Mouse (Mus musculus) adrenal gland, postnatal 14 days (tissue): ENCODE data around the gene Tgfb2. TPM values are rescaled to one million over a fixed set of nuclear protein-coding genes. Genes with fewer than 3 reads are reported as not detected.

Experiments used
- DNase-seq: peaks from one replicate; pipeline ENCODE4 v3.0.0; 2021; ENCODE audit warnings: mixed read lengths
- total RNA-seq: library from RNA; stranded (reverse); gene quantifications from 2 replicates; pipeline ENCODE4 v1.2.3, GENCODE M21; 2021

The Tgfb2 gene
- total RNA-seq, 1 experiment from 2014 or later: 3.1 TPM

- no peak for DNase-seq
Measured at GRCm38 (mm10) chr1:186702391-186703255, 3.2 kb downstream of the Tgfb2 start.

- DNase-seq: no peak
Measured at GRCm38 (mm10) chr1:186701206-186701905, 4.4 kb downstream of the Tgfb2 start.

- no peak for DNase-seq
Measured at GRCm38 (mm10) chr1:186700496-186700895, 5.3 kb downstream of the Tgfb2 start.

- peak; percentile 13 for DNase-seq
Measured at GRCm38 (mm10) chr1:186698583-186699338, 7.0 kb downstream of the Tgfb2 start.

GRCm38 (mm10) chr1:186696231-186696630 is 9.6 kb downstream of the Tgfb2 start:
- no peak for DNase-seq

GRCm38 (mm10) chr1:186695361-186695760 is 10.4 kb downstream of the Tgfb2 start:
- DNase-seq: no peak

GRCm38 (mm10) chr1:186692370-186692769 is 13.4 kb downstream of the Tgfb2 start:
- DNase-seq: no peak

GRCm38 (mm10) chr1:186691708-186692107 is 14.1 kb downstream of the Tgfb2 start:
- DNase-seq: no peak

- DNase-seq: no peak
Measured at GRCm38 (mm10) chr1:186684041-186684440, 21.7 kb downstream of the Tgfb2 start.

- DNase-seq: no peak
Measured at GRCm38 (mm10) chr1:186682606-186683005, 23.2 kb downstream of the Tgfb2 start.

GRCm38 (mm10) chr1:186677614-186678013 is 28.2 kb downstream of the Tgfb2 start:
- DNase-seq: no peak

- no peak for DNase-seq
Measured at GRCm38 (mm10) chr1:186676199-186676598, 29.6 kb downstream of the Tgfb2 start.

- DNase-seq: no peak
Measured at GRCm38 (mm10) chr1:186675263-186675662, 30.5 kb downstream of the Tgfb2 start.

- DNase-seq: no peak
Measured at GRCm38 (mm10) chr1:186674621-186675020, 31.2 kb downstream of the Tgfb2 start.

- DNase-seq: no peak
Measured at GRCm38 (mm10) chr1:186673166-186673565, 32.6 kb downstream of the Tgfb2 start.

- no peak for DNase-seq
Measured at GRCm38 (mm10) chr1:186663412-186663811, 42.4 kb downstream of the Tgfb2 start.

GRCm38 (mm10) chr1:186662996-186663395 is 42.8 kb downstream of the Tgfb2 start:
- DNase-seq: no peak

GRCm38 (mm10) chr1:186661206-186661921 is 44.4 kb downstream of the Tgfb2 start:
- DNase-seq: no peak

- DNase-seq: no peak
Measured at GRCm38 (mm10) chr1:186658783-186659182, 47.0 kb downstream of the Tgfb2 start.

- DNase-seq: no peak
Measured at GRCm38 (mm10) chr1:186657559-186658219, 48.1 kb downstream of the Tgfb2 start.

GRCm38 (mm10) chr1:186656732-186657329 is 49.0 kb downstream of the Tgfb2 start:
- no peak for DNase-seq
